Mouse (Mus musculus) c-Kit-positive CD71-positive TER-119-negative erythroid progenitor cells, embryonic 14.5 days (primary cell): ENCODE results near the gene Taar7a.
A peak's percentile ranks its signal among the peaks of the same experiment; 100 is the strongest.

ENCODE experiments used
- DNase-seq: peaks from one replicate; pipeline ENCODE4 v3.0.0-alpha.2; 2013; ENCODE audit warnings: low read depth

The Taar7a gene

DNA sequence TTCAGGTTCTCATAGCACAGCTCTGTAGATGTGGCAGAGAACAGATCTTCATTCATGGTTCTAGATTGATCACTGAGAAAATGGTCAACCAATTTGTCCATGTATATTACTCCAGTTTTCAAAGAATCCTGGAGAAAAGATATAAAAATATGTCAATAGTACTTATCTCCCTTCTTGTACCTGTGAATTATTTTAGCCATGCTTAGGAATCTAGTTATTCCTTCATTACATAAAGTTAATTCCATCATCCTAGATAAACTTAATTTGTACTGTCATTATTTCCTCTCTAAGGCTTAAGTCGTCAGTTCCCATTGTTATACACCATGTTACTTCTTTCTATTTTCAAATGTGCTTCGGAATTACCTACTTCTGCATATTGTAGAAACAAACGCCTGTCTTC is at the start of gene Taar7a:
Gene Taar7a, minus strand, starts transcription at position 101 of the 400 bp plus-strand sequence.
- no peak for DNase-seq

DNA sequence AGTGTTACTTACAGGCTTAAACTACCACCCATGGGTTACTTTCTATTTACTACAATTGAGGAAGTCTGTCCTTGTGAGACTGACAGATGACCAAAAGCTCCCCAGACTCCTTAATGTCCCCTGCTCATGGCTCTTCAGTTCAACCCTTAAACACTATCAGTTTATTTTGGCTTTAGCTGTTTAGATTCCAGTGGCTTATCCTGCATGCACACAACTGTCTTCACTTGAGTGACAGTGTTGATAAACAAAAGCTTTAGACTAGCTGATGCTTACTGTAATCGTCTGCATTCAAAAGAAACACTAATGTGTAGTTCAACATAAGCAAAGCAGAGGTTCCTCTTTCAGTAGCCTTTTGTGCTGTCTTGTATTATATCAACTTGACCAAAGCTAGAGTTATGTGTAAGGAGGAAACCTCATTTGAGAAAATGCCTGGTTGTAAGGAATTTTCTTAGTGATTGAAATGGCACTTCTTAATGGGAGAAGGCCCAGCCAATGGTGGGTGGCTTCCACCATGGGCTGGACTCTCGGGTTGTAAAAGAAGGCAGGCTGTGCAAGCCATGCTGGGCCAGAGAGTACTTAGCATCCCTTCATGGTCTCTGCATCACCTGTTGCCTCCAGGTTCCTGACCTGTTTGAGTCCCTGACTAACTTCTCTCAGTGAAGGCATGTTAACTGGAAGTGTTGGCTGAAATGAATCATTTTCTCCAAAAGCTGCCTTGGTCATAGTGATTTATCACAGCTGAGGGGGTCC is 47.0 kb upstream of the Taar7a start:
- DNase-seq = peak; percentile 31

- no peak for DNase-seq
These were observed 44.0 kb upstream of the Taar7a start, which contains the start of gene Taar7e for GRCm38 (mm10) chr10:24037314-24037713. TSS of gene Taar7e (plus strand) at chr10:24037614.

DNA sequence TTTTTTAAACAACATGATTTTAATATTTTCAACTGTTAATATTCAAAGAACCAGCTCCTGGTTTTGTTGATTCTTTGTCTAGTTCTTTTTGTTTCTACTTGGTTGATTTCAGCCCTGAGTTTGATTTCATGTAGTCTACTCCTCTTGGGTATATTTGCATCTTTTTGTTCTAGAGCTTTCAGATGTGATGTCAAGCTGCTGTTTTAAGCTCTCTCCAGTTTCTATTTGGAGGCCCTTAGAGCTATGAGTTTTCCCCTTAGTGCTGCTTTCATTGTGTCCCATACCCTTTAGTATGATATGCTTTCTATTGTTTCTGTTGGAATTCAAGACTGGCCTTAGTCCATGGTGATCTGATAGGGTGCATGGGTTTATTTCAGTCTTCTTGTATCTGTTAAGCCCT is 38.1 kb upstream of the Taar7a start:
- DNase-seq = no peak

- DNase-seq = no peak
These were observed 33.6 kb upstream of the Taar7a start, which contains the start of gene Taar7d for GRCm38 (mm10) chr10:24026922-24027321. TSS of gene Taar7d (plus strand) at chr10:24027222.

- DNase-seq = no peak
These were observed 14.9 kb upstream of the Taar7a start for GRCm38 (mm10) chr10:24008143-24008542.

GRCm38 (mm10) chr10:24007034-24007433 is 13.8 kb upstream of the Taar7a start:
- DNase-seq = peak; percentile 40

- no peak for DNase-seq
These were observed 13.2 kb upstream of the Taar7a start for GRCm38 (mm10) chr10:24006442-24006841.

DNA sequence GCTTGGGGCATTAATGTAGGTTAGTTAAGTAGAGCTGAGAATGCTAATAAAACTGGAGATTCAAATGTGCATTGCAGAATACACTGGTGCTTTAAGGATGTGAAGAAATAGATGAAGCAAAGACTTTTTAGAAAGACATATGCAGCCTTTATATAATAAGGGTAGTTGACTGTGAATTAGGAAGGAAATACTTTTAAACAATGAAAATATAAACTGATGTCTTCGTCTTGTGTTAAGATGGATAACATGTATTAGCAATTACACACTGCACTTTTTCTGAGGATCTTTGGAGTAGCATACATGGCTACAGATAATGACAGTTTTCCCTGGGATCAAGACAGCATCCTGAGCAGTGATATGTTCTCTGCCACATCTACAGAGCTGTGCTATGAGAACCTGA is 6.4 kb upstream of the Taar7a start, which contains the start of gene Taar7b:
Gene Taar7b, plus strand, starts transcription at position 301 of the 400 bp plus-strand sequence.
- no peak for DNase-seq

DNA sequence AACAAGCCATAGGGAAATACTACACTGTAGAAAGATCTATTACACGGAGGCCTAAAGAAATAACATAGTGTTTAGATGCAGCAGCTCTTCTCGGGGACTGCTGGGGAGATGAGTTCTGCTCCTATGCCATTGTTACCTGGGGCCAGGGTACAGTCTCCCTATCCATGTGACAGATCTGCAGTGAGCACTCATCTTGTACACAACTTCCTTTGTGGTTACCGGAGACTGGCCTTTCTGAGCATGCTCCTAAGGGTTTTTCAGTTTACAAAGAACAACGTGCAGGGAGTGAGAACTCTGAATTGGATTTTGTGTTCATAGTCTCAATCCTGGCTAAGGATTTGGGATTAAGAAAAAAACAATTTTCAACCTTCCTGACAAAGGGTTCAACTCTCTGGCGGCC is 6.9 kb downstream of the Taar7a start:
- DNase-seq = no peak

DNA sequence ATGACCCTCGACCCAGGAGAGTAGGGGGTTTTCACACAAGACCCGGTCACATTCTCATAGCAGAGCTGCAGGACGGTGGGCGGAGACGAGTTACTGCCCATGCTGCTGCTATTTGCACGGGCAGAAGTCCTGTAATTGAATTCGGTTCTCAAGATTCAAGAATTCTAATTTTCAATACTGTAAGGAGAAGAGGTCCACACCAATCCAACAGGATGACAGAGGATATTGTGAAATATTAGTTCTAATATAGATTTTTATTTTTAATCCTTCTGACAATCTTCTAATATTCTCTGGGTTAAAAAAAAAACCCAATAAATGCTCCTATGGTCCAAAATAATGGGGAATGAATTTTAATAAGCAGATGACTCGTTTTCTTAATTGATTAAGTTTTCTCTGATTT is 7.7 kb downstream of the Taar7a start, which contains the start of gene Taar6:
Gene Taar6, minus strand, starts transcription at position 101 of the 400 bp plus-strand sequence.
- DNase-seq = no peak

DNA sequence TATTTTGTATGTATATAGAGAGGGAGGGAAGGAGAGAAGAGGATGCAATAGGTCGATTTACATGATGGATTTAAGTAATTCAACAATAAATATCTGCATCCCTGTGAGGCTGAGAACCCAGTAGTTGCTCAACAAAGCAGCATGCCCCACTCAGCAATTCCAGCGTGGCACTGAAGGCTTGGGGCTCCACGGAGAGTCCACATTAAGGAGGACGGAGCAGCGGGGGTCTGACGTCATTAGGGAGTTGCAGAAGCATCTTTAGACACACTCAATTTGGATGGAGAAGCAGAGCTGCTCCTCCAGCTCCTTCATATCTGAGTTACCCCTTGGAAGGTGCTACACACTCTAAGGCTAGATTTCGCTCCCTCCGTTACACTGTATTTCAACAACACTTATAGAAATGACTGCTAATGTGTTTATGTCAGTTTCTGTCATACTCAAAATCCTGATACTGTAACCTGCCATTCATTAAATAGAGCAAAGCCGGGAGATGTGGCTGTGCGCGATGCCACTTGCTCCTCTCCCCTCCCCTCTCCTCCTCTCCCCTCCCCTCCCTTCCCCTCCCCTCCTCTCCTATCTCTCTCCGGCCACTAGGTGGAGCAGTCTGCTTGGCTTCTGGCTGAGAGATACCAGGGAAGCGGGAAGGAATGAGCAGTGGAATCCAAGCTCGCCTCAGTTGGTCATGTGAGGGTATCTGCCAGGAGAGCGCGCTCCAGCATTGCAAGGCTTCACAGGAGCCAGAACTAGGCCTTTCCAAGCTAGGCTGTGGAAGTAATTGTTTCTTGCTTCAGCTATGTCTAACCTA is 14.2 kb downstream of the Taar7a start:
- peak; percentile 60 for DNase-seq

DNA sequence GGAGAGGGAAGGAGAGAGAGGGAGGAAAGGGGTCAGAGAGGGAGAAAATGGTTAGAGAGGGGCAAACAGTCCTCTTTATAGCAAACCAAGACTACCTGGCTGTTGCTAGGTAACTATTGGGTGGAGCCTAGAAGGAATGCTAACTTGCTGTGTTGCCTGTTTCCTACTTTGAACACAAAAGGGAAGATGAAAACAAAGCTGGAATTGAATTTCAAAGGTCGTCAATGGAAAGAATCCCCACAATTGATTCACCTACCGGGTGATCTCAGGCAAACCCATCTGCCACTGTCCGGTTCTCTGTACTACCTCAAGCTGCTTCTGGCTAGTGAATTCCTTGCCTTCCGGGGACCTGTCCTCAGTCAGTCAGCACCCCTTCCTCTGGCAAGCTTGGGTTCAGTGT is 15.3 kb downstream of the Taar7a start:
- DNase-seq = no peak

DNA sequence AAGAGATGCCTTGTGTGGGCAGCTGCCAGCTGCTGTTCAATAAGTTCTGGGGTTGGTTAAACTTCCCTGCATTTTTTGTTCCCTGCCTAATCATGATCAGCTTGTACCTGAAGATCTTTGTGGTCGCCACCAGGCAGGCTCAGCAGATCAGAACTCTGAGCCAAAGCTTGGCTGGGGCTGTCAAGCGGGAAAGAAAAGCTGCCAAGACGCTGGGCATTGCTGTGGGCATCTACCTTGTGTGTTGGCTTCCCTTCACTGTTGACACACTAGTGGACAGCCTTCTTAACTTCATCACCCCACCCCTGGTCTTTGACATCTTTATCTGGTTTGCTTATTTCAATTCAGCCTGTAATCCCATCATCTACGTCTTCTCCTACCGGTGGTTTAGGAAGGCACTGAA is 22.0 kb downstream of the Taar7a start:
- no peak for DNase-seq

DNA sequence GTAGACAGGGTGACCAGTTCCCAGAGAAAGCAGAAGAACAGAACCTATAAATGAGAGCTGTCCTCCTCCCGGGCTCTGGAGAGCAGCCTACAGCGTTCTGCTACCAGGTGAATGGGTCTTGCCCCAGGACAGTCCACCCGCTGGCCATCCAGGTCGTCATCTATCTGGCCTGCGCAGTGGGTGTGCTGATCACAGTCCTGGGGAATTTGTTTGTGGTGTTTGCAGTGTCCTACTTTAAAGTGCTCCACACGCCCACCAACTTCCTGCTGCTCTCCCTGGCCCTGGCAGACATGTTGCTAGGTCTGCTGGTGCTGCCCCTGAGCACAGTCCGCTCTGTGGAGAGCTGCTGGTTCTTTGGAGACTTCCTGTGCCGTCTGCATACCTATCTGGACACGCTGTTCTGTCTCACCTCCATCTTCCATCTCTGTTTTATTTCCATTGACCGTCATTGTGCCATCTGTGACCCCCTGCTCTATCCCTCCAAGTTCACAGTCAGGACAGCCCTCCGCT is 22.6 kb downstream of the Taar7a start, which contains the start of gene Taar5:
Gene Taar5, plus strand, starts transcription at position 51 of the 510 bp plus-strand sequence.
- DNase-seq = no peak

DNA sequence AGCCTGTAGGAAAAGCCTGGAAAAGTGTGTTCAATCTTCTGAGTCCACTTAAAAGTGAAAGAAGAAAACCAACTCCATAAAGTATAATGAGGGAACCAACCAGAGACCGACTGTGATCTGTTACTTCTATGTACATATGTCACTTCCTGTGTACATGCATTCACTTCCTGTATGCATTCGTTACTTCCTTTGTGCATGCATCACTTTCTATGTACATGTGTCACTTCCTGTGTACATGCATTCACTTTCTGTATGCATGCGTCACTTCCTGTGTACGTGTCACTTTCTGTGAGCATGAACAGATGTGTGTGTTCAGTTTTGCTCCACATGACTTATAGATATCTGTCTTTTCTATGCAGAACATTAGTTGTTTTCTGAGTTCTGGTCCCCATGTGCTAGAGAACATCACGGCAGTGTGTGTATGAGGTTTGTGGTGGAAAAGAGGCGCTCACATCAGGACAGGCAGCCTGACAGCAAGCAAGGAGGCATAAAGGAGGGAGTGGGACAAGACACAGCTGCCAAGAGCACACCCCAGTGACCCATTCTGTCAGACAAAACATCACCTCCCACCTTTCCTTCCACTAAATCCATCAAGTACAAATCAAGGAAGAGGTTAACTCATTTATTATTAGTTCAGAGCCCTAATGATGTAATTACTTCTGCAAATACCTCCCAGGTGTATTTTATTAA is 28.2 kb downstream of the Taar7a start:
- DNase-seq = no peak

DNA sequence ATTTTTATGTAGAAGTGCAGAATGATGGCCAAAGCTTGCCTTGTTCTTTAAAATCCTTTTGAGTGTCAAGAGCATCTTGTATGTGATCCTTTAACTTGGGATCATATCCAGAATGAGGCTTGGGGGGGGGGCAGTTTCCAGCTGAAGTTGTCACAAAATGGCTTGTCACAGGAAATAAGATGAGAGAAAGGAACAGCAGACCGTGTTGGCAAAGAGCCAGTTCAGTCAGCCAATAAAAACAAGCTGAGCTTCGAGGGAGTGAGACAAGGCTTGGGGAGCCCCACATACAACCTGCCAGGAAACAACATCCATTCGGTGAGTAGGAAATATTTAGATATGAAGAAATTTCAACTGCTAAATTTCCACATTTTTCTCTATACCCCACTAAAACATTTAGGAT is 29.8 kb downstream of the Taar7a start:
- no peak for DNase-seq

- no peak for DNase-seq
These were observed 32.8 kb downstream of the Taar7a start, which contains the start of gene Taar4 for GRCm38 (mm10) chr10:23960444-23960915. TSS of gene Taar4 (plus strand) at chr10:23960494.

DNA sequence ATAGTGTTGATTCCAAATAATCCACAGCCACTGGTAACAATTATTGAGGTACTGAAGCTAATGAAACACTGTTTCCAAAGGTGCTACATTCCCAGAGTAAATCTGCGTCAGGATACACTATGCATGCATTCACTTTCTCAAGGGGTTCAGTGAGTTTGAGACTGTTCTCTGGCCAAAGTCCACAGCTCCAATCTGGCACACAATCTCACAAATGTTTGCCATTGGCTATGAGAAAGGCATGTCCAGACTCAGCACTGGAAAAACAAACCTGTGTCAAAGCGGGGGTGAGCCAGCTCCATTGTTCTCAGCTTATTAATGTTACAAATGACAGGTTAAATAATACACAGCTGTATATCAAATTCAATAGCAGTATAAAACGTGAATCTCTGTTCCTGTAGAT is 34.2 kb downstream of the Taar7a start:
- no peak for DNase-seq

- no peak for DNase-seq
These were observed 41.6 kb downstream of the Taar7a start for GRCm38 (mm10) chr10:23951714-23952113.

DNA sequence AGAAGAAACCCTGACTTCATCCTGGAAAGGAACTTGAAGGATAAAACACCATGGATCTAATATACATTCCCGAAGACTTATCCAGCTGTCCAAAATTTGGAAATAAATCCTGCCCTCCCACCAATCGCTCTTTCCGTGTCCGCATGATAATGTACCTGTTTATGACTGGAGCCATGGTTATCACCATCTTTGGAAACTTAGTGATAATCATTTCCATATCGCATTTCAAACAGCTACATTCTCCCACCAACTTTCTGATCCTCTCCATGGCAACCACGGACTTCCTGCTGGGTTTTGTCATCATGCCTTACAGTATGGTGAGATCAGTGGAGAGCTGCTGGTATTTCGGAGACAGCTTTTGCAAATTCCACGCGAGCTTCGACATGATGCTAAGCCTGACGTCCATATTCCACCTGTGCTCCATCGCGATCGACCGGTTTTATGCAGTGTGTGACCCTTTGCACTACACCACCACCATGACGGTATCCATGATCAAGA is 43.7 kb downstream of the Taar7a start, which contains the start of gene Taar3:
Gene Taar3, plus strand, starts transcription at position 51 of the 498 bp plus-strand sequence.
- DNase-seq = no peak

DNA sequence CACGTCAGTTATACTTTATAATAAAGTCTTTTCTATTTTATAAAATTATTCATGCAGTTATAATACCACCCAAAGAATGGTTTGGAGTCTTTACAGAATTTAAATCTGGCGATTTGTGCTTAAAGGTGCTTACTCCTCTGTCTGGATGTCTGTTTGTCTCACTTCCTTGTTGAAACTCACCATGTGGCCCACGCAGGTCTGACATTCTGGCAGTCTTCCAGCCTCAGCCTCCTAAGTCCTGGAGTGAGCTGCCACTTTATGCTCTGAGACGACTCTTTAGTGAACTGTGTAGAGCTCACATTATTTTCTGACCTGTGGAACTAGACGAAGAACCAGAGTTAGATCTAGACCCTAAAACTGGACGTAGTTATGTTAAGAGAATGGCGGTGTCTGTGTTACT is 45.3 kb downstream of the Taar7a start:
- DNase-seq = no peak
